ENCODE assay signal across 8 mouse cellular contexts in genomic region chr1:58795291-58796058, GRCm38 (mm10). TPM values are rescaled to one million over a fixed set of nuclear protein-coding genes. Genes with fewer than 3 reads are reported as not detected.
DNase-seq lines count a peak whose midpoint lies in the region; TF ChIP-seq lines count a peak whose summit lies in the region.

TSS of gene Casp8 (plus strand) at chr1:58795374.

- peak within 1 kb of the TSS; percentile 54 for H3K4me3 ChIP-seq in layer of hippocampus, adult 2 months

- H3K27ac ChIP-seq in layer of hippocampus, adult 2 months: peak within 1 kb of the TSS; percentile 72

- TF ChIP-seq CTCF in layer of hippocampus, adult 2 months (conservative IDR thresholded peaks at IDR 0.05): no peak

- DNase-seq in layer of hippocampus, adult 2 months (ENCODE audit: low spot score in 2 of 2): no peak
- DNase-seq in layer of hippocampus, adult 9-11 months: no peak
- DNase-seq in embryo, embryonic 9.5 days (ENCODE audit: extremely low spot score): peak; percentile 63
- DNase-seq in heart, adult 9 months (ENCODE audit: low spot score in 2 of 2): peak; percentile 57 to 63
- DNase-seq in kidney, adult 8-10 months: peak; percentile 76
- DNase-seq in lung, postnatal 10 days: peak; percentile 73
- DNase-seq in ovary, postnatal 10 days (ENCODE audit: low spot score): peak; percentile 18
- DNase-seq in right cerebral cortex, postnatal 10 days (ENCODE audit: low spot score in 2 of 2): no peak

RNA-seq across cellular contexts. Expression of gene Casp8, which starts in this region (rescaled TPM):
- 1 to 10 TPM; 1.9 to 2.1 TPM for total RNA-seq in layer of hippocampus, adult 2 months (2021)

Comparison
In these comparisons a context has a peak if more than half of its experiments do, and no peak if none do; other contexts are left out.
1. DNase-seq: peak in embryo, embryonic 9.5 days (single experiment), heart, adult 9 months (2 of 2), kidney, adult 8-10 months (2 of 2), lung, postnatal 10 days (single experiment) and ovary, postnatal 10 days (single experiment); none in layer of hippocampus, adult 2 months (0 of 2), layer of hippocampus, adult 9-11 months (single experiment) and right cerebral cortex, postnatal 10 days (0 of 2).